Mouse (Mus musculus) bone marrow macrophage, adult 2 months (primary cell): Measurements from ENCODE around the gene Dysf.

ENCODE experiments used
- CTCF ChIP-seq: IDR thresholded peaks from 2 replicates; pipeline ENCODE4 v1.5.1; 2012; ENCODE audit warnings: low read depth, mild to moderate bottlenecking, low read length, moderate library complexity
- POLR2A ChIP-seq: IDR thresholded peaks from 2 replicates; pipeline ENCODE4 v1.6.1; 2012; ENCODE audit warnings: mild to moderate bottlenecking, low read depth, low read length, borderline replicate concordance

DNA sequence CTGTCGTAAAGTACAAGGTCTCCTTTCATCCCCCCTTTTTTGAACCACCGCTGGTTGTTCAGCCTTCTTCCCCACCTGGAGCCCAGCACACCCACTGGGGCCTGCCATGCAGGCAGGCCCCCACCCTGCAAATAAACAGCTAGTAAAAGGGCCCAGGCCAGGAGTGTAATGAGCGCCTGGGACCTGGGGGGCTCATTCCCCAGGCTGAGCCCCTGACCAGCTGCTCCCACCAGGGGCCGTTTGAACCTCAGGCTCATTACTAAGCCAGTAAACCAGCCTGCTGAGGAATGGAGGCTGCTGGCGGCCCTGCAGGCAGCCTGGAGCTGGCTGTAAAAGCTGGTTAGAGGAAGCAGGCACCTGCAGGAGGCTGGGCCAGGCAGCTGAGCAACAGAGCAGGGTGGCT, 189.4 kb downstream of the Dysf start:
- TF ChIP-seq CTCF: no peak
- TF ChIP-seq POLR2A: no peak
